Mouse (Mus musculus) lung, postnatal 0 days (tissue): ENCODE measurements around the gene Luzp1.

Source experiments
- CTCF ChIP-seq: IDR thresholded peaks from 2 replicates; pipeline ENCODE4 v1.5.1; 2016; ENCODE audit warnings: antibody characterized with exemption, mild to moderate bottlenecking
- EP300 ChIP-seq: IDR thresholded peaks from 2 replicates; pipeline ENCODE4 v1.6.1; 2016; ENCODE audit warnings: antibody characterized with exemption, mild to moderate bottlenecking, control low read depth

- TF ChIP-seq CTCF (no peak), EP300 (no peak)
These were observed 48.6 kb downstream of the Luzp1 start for GRCm38 (mm10) chr4:136518141-136518540.
